Mouse (Mus musculus) forebrain, embryonic 11.5 days (tissue): ENCODE data around the gene Rarb. TPM values are rescaled to one million over a fixed set of nuclear protein-coding genes. Genes with fewer than 3 reads are reported as not detected.

Source experiments
- ATAC-seq: fragments of 200-750 bp; cut with Nextera tagmentation; replicated peaks from 2 replicates; pipeline ENCODE4 v1.8.0; 2017; ENCODE audit warnings: moderate TSS enrichment; ENCODE audit not compliant: low FRiP score
- DNase-seq: peaks from one replicate; pipeline ENCODE4 v3.0.0-alpha.2; 2017; ENCODE audit warnings: low spot score
- H3K27ac ChIP-seq: fragments of 300-500 bp; sonication (generic); 2 replicates; pipeline ENCODE4 v1.5.1; 2014; ENCODE audit warnings: low read depth, low read length
- H3K27me3 ChIP-seq: fragments of 300-500 bp; sonication (generic); 2 replicates; pipeline ENCODE4 v1.6.1; 2014; ENCODE audit warnings: mild to moderate bottlenecking, low read length, mixed read lengths; ENCODE audit not compliant: control insufficient read depth, insufficient read depth
- H3K36me3 ChIP-seq: fragments of 300-500 bp; sonication (generic); 2 replicates; pipeline ENCODE4 v1.6.1; 2014; ENCODE audit warnings: mild to moderate bottlenecking, low read length, moderate library complexity, mixed read lengths; ENCODE audit not compliant: control insufficient read depth, insufficient read depth
- H3K4me1 ChIP-seq: fragments of 300-500 bp; sonication (generic); replicated peaks from 2 replicates; pipeline ENCODE4 v1.6.1; 2014; ENCODE audit warnings: low read length, mixed read lengths; ENCODE audit not compliant: control insufficient read depth, insufficient read depth
- H3K4me2 ChIP-seq: fragments of 300-500 bp; sonication (generic); 2 replicates; pipeline ENCODE4 v1.6.1; 2014; ENCODE audit warnings: low read depth, mild to moderate bottlenecking, low read length, moderate library complexity, mixed read lengths; ENCODE audit not compliant: severe bottlenecking
- H3K4me3 ChIP-seq: fragments of 300-500 bp; sonication (generic); 2 replicates; pipeline ENCODE4 v1.5.1; 2014; ENCODE audit warnings: low read depth, low read length
- H3K9ac ChIP-seq: fragments of 300-500 bp; sonication (generic); 2 replicates; pipeline ENCODE4 v1.6.1; 2014; ENCODE audit warnings: low read length
- H3K9me3 ChIP-seq: fragments of 300-500 bp; sonication (generic); 2 replicates; pipeline ENCODE4 v1.6.1; 2016; ENCODE audit warnings: low read length, mixed read lengths; ENCODE audit not compliant: control insufficient read depth
- WGBS: fragments of 180-500 bp; shearing (Covaris S2); extraction: QIAGEN DNeasy Blood & Tissue Kit; methylation state at CpG from one replicate; pipeline ENCODE4 v1.1.7; 2014; 5-methylcytosine and 5-hydroxymethylcytosine counted together
- polyA plus RNA-seq: library from polyadenylated mRNA; unstranded; fragments of >200 nt; fragmentation: Nextera tagmentation; extraction: Ambion mirVana; gene quantifications from 2 replicates; pipeline ENCODE4 v1.2.1, GENCODE M21; 2014

Gene Rarb
- polyA plus RNA-seq, 1 experiment from 2014 or later = 15.8 TPM

DNA sequence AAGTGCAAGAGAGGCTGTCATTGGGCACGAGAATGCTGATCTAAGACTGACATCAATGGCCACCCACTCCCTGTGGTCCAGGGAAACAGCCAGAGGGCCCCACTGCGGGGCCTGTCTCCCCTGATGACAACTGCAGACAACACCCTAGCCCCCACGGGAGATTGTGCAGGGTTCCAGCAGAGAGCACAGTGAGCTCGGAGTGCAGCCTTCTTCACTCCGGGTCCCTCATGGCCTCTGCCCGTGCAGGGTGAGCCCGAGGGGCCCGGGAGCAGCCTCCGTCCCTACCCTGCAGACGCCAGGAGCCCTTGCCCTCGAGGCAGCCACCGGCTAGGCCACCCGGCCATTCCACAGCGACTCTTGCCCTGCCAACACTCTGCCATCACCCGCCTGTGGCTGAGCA lies 95.0 kb downstream of the Rarb start:
- Histone ChIP-seq H3K4me3 (no peak overlapping the region), H3K9ac (no peak overlapping the region), H3K27me3 (no peaks in the 10 kb centered on the region), H3K36me3 (no peaks in the 10 kb centered on the region), H3K9me3 (no peaks in the 10 kb centered on the region), H3K4me2 (no peak overlapping the region), H3K27ac (no peak overlapping the region), H3K4me1 (no peaks in the 10 kb centered on the region)
- 93% methylated on average over 15 of the region's 15 CpGs for WGBS
- DNase-seq = no peak
- no peak for ATAC-seq

DNA sequence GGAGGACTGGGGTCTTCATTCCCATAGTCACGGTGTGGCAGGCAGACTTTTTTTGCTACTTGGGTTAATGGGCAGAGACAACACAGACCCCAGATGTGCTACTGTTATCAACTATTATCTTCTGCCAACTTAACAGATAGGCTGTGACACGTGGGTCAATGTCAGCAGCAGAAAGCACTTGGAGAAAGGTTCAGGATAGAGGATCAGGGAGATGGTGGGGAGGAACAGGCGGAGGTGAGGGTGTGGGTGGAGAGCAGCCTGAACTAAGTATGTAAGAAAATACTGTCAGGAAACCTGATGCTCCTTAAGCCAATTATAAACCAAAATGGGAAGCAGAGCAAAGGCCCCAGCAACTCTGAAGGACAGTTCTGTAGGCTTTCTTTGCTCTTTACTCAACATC lies 101.1 kb downstream of the Rarb start:
- ATAC-seq (no peak), DNase-seq (no peak)
- WGBS = 61% methylated on average over 3 of the region's 3 CpGs
- no peak overlapping the region for H3K4me2 ChIP-seq
- H3K9ac ChIP-seq = no peak overlapping the region
- no peaks in the 10 kb centered on the region for H3K36me3 ChIP-seq
- no peaks in the 10 kb centered on the region for H3K9me3 ChIP-seq
- no peak overlapping the region for H3K4me3 ChIP-seq
- H3K27ac ChIP-seq = no peak overlapping the region
- H3K4me1 ChIP-seq = no peaks in the 10 kb centered on the region
- H3K27me3 ChIP-seq = no peaks in the 10 kb centered on the region

DNA sequence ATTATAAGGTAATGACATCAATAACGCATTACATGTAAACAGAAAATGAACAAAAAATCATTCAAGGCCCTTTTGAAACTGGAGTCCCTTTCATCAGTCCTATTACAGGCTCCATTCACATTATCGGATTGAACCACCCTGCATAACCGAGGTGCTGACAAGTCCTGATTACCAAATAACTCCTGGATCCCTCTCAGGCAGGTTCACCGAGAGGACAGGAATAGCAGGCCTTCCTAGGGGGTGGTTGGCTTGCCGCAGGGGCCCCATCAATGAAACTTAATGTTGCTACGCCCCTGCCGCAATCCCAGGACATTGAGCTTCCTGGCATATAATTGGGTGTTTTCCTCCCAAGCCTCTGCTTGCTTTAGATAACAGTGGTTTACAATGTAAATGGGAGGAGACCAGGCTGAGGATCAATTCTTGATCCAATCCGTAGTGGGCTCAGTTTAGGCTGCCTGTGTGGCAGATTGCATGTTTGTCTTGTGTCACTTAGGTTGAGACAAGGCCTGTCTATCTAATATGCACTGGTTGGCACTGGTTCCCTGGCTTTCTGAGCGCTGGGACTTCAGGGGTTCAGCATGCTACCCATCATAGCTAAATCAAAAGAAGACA lies 104.5 kb downstream of the Rarb start:
- H3K4me2 ChIP-seq = no peak overlapping the region
- ATAC-seq = no peak
- WGBS = 49% methylated on average over 9 of the region's 9 CpGs

DNA sequence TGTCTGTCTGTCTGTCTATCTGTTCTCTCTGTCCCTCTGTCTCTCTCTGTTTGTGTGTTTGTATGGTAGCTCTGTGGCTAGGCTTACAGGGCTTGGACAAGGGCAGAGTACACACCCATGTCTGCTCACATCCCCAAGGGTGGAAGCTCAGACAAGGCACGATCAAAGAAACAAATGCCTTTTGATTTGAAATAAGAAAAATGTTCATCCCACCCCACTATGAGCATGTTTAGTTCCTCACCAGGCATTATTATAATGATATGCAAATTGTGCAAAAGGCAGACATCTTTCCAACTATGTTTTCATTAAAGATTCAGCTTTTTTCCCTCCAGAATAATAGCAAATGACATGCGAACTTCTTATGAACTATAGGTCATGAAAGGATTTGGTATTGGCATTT lies 105.2 kb downstream of the Rarb start:
- Histone ChIP-seq H3K4me2 (no peak overlapping the region), H3K9me3 (no peaks in the 10 kb centered on the region), H3K4me1 (no peaks in the 10 kb centered on the region), H3K9ac (no peak overlapping the region), H3K27me3 (no peaks in the 10 kb centered on the region), H3K27ac (no peak overlapping the region), H3K36me3 (no peaks in the 10 kb centered on the region), H3K4me3 (no peak overlapping the region)
- ATAC-seq = no peak
- no peak for DNase-seq
- 82% methylated on average over 2 of the region's 2 CpGs for WGBS

More for the DNA sequence above, 104.5 kb downstream of the Rarb start:
- H3K9ac ChIP-seq = no peak overlapping the region
- no peak for DNase-seq
- no peaks in the 10 kb centered on the region for H3K4me1 ChIP-seq
- H3K9me3 ChIP-seq = no peaks in the 10 kb centered on the region
- no peaks in the 10 kb centered on the region for H3K36me3 ChIP-seq
- no peak overlapping the region for H3K4me3 ChIP-seq
- no peaks in the 10 kb centered on the region for H3K27me3 ChIP-seq
- no peak overlapping the region for H3K27ac ChIP-seq

DNA sequence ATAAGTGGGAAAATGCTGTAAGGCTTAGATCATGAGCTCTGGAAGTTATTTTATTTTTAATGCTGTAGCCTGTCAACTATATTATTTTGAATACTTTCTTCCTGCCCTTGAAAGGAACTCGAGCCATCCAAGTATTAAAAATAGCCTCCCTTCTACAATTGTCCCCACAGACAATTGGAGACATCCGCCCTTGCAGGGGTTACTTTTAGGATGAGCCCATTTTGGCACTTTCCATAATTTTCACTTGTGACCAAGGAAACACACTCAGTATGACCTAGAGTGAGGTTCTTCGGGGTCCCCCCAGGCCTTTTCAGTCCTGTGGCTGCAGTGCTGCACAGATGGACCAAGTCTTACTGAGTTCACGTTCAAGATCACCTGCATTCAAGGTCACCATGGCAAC lies 119.7 kb downstream of the Rarb start:
- no peak overlapping the region for H3K27ac ChIP-seq

DNA sequence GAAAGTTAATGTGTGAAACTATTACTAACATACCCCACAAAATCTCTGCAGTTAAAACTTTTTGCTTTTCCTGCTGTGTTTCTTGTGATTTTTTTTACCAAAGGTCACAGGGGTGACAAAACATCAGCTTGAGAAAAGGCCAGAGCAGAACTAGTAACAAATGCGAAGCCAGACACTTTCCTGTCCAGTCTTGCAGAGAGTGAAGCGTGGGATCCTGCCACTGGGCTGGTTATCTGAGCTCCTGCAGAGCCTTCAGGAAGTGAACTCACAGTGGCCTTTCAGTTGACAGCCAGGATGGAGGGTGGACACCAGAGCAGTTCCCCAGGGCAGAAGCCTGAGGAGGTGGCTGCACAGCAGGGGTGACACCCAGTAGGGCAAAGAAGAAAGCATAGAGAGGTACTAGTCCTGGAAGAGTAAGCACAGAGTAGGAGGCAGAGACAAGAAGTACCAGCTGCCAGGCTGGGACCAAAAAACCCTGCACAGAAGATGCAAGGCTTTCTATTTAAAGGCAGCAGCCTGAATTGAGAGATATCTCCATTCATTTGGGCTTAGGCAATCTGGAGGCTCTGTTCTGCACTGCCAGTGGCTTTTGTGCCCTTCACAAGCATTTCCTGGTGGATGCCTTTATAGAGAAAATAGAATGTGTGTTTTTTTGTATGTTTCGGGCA lies 123.4 kb downstream of the Rarb start:
- Histone ChIP-seq H3K4me1 (no peaks in the 10 kb centered on the region), H3K36me3 (no peaks in the 10 kb centered on the region), H3K9ac (no peak overlapping the region), H3K4me3 (no peak overlapping the region), H3K27ac (no peak overlapping the region), H3K4me2 (no peak overlapping the region), H3K27me3 (no peaks in the 10 kb centered on the region), H3K9me3 (no peaks in the 10 kb centered on the region)
- no peak for ATAC-seq
- WGBS = 47% methylated on average over 3 of the region's 3 CpGs
- peak; percentile 51 for DNase-seq

More for the DNA sequence above, 119.7 kb downstream of the Rarb start:
- 80% methylated on average over 4 of the region's 4 CpGs for WGBS
- Histone ChIP-seq H3K27me3 (no peaks in the 10 kb centered on the region), H3K4me3 (no peak overlapping the region), H3K9me3 (no peaks in the 10 kb centered on the region), H3K4me1 (no peaks in the 10 kb centered on the region), H3K4me2 (no peak overlapping the region), H3K36me3 (no peaks in the 10 kb centered on the region), H3K9ac (no peak overlapping the region)
- DNase-seq = no peak
- no peak for ATAC-seq

DNA sequence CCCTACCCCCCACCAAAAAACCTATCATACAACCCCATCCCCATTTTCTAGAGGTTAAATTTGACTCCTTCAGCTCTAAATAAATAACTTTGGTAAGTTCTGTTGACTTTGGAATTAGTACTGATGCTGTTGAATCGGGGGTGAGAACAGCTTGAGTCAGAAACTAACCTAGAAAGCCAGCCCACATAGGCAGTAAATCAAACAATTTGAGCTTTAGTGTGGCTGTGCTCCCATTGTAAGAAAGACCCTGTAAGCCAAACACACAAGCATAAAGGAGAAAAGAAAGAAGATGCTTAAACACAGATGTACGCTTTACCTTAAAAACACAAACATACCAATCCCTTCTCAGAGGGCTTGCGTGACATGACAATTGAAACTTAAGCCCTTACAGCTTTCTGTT lies 140.6 kb downstream of the Rarb start:
- H3K27me3 ChIP-seq = no peaks in the 10 kb centered on the region
- DNase-seq (no peak), ATAC-seq (no peak)
- H3K36me3 ChIP-seq = no peaks in the 10 kb centered on the region
- H3K9ac ChIP-seq = no peak overlapping the region
- 84% methylated on average over 3 of the region's 3 CpGs for WGBS
- H3K4me1 ChIP-seq = no peaks in the 10 kb centered on the region
- H3K27ac ChIP-seq = no peak overlapping the region
- H3K9me3 ChIP-seq = no peaks in the 10 kb centered on the region
- H3K4me2 ChIP-seq = no peak overlapping the region
- no peak overlapping the region for H3K4me3 ChIP-seq

DNA sequence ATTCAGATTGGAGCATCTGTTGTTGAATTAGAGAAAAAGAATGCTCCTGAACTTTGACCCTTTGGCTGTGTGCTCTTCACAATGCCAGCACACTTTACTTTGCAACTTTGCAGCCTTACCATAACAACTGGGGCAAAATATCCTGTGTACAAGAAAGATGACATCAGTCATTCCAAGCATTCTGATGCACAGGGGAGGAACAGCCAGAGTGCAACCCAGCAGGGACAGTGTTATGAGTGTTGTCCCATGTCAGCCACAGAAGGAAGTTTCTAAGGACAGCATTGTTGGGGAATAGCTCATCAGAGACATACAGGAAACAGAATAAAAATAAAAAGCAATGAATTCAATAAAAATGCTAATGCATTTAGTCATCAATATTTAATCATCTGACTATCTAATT lies 141.9 kb downstream of the Rarb start:
- no peak for ATAC-seq

DNA sequence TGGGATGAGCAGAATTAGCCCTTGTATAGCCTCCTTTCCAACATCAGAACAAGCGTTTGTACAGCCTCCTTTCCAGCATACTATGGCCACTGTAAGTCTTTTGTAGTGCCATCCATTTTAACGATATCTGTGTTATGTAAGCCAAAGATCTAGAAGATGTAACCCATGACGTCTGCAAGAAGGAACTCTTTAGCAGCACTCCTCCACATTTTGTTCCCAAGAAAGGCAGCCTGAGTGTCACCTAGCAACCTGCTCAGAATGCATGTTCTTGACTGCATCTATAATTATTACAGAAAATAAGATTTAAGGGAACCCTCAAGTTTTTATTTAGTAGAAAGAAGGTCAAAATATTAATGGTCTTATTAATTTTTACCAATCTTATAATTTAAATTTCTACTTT lies 148.4 kb downstream of the Rarb start:
- Histone ChIP-seq H3K4me2 (no peak overlapping the region), H3K9ac (no peak overlapping the region), H3K27me3 (no peaks in the 10 kb centered on the region), H3K4me1 (no peaks in the 10 kb centered on the region), H3K9me3 (no peaks in the 10 kb centered on the region), H3K4me3 (no peak overlapping the region), H3K27ac (no peak overlapping the region), H3K36me3 (no peaks in the 10 kb centered on the region)
- DNase-seq (no peak), ATAC-seq (no peak)
- WGBS = 81% methylated on average over 3 of the region's 3 CpGs

More for the DNA sequence above, 141.9 kb downstream of the Rarb start:
- no peaks in the 10 kb centered on the region for H3K9me3 ChIP-seq
- DNase-seq = no peak
- H3K4me1 ChIP-seq = no peaks in the 10 kb centered on the region
- H3K9ac ChIP-seq = no peak overlapping the region
- no peak overlapping the region for H3K27ac ChIP-seq
- no peak overlapping the region for H3K4me3 ChIP-seq
- no peaks in the 10 kb centered on the region for H3K27me3 ChIP-seq
- no peaks in the 10 kb centered on the region for H3K36me3 ChIP-seq
- H3K4me2 ChIP-seq = no peak overlapping the region
